Mouse (Mus musculus) T-helper 2 cell (primary cell): ENCODE data around the gene Ppfia3.
"Not testable (repeated sequence)": the region's sequence is repeated elsewhere in the genome, so short reads cannot be mapped to it uniquely, and the experiment has no call there.

Source experiments
- in situ Hi-C: fragments of 300-600 bp; cut with MboI, MseI; formaldehyde crosslinking; loops from one replicate; pipeline ENCODE4 v1.15.1; 2025; ENCODE audit warnings: high pct_unique_total_duplicates

Gene Ppfia3

GRCm38 (mm10) chr7:45386077-45386476 lies 19.3 kb upstream of the Ppfia3 start:
- in situ Hi-C loops = no loop called here

GRCm38 (mm10) chr7:45376057-45376456 lies 9.2 kb upstream of the Ppfia3 start:
- in situ Hi-C loops = no loop called here

- in situ Hi-C loops = no loop called here
Measured at GRCm38 (mm10) chr7:45374620-45375019, 7.8 kb upstream of the Ppfia3 start.

GRCm38 (mm10) chr7:45372371-45372770 lies 5.6 kb upstream of the Ppfia3 start:
- in situ Hi-C loops = no loop called here

GRCm38 (mm10) chr7:45370475-45371311 lies 3.9 kb upstream of the Ppfia3 start, which contains the start of gene Lin7b:
TSS of gene Lin7b (minus strand) at chr7:45370583.
- in situ Hi-C loops = no loop called here

- in situ Hi-C loops = no loop called here
Measured at GRCm38 (mm10) chr7:45369836-45370474, 3.1 kb upstream of the Ppfia3 start.

GRCm38 (mm10) chr7:45369022-45369745 lies 2.4 kb upstream of the Ppfia3 start:
- in situ Hi-C loops = no loop called here

GRCm38 (mm10) chr7:45368178-45368577 lies 1.4 kb upstream of the Ppfia3 start:
- in situ Hi-C loops = no loop called here

- in situ Hi-C loops = no loop called here
Measured at GRCm38 (mm10) chr7:45367020-45367880, 431 bp upstream of the Ppfia3 start.

- in situ Hi-C loops = no loop called here
Measured at GRCm38 (mm10) chr7:45365742-45366651, 822 bp downstream of the Ppfia3 start.

- in situ Hi-C loops = no loop called here
Measured at GRCm38 (mm10) chr7:45363983-45364382, 2.8 kb downstream of the Ppfia3 start.

- in situ Hi-C loops = no loop called here
Measured at GRCm38 (mm10) chr7:45362801-45363200, 4.0 kb downstream of the Ppfia3 start.

- in situ Hi-C loops = no loop called here
Measured at GRCm38 (mm10) chr7:45361243-45361804, 5.5 kb downstream of the Ppfia3 start.

- in situ Hi-C loops = no loop called here
Measured at GRCm38 (mm10) chr7:45360404-45361125, 6.3 kb downstream of the Ppfia3 start.

GRCm38 (mm10) chr7:45359081-45359480 lies 7.7 kb downstream of the Ppfia3 start:
- in situ Hi-C loops = not testable (repeated sequence)

GRCm38 (mm10) chr7:45356087-45356486 lies 10.7 kb downstream of the Ppfia3 start:
- in situ Hi-C loops = no loop called here

GRCm38 (mm10) chr7:45355318-45356020 lies 11.3 kb downstream of the Ppfia3 start:
- in situ Hi-C loops = no loop called here

GRCm38 (mm10) chr7:45353041-45353440 lies 13.8 kb downstream of the Ppfia3 start:
- in situ Hi-C loops = no loop called here

GRCm38 (mm10) chr7:45346905-45347304 lies 19.9 kb downstream of the Ppfia3 start:
- in situ Hi-C loops = no loop called here
